Mouse (Mus musculus): ENCODE data around the gene Tbx21. TPM values are rescaled to one million over a fixed set of nuclear protein-coding genes. Genes with fewer than 3 reads are reported as not detected.
A peak's percentile ranks its signal among the peaks of the same experiment; 100 is the strongest.

Tbx21 gene
- polyA plus RNA-seq, 1 experiment from 2014 or later, result not detected

DNA sequence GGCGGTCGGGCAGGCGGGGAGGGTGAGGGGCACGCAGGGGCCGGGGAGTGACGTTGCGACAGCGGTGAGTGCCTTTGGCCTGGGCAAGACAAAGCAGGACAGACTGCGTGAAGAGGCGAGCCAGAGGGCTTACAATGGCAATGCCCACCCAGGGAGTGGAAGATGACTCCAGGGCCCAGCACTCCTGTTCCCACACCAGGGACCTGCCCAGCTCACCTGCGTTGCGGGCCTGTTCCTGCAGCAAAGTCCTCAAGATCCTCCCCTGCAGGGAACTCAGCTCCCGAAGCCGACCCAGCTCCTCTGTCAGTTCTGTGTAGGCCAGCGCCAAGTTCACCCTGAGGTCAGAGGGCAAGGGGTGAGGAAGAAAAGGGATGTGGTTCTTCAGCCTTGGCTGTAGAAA lies 24.1 kb upstream of the Tbx21 start:
- peak overlapping the region; percentile 77 for H3K4me2 ChIP-seq (replicated peaks; ENCODE audit: low read depth, low read length)
- peaks cover 5% of the 10 kb centered on the region; the same call in 1 of the 2 replicates for H3K36me3 ChIP-seq (ENCODE audit: control insufficient read depth, insufficient read depth, low read length)
- 0 out of 2 replicates have a peak, but pooled peaks cover 8% of the 10 kb centered on the region for H3K27me3 ChIP-seq (ENCODE audit: control insufficient read depth, insufficient read depth, low read length)
- peaks cover 12% of the 10 kb centered on the region for H3K4me1 ChIP-seq (ENCODE audit: control insufficient read depth, insufficient read depth, low read length)
- H3K4me3 ChIP-seq (ENCODE audit: low read length), result peak overlapping the region; percentile 35
- no peak; the same call in 1 of the 2 replicates for ATAC-seq (ENCODE audit: low FRiP score, low TSS enrichment)
- H3K9ac ChIP-seq (ENCODE audit: low read depth, low read length), result peak overlapping the region; percentile 58; the same call in 1 of the 2 replicates
- H3K27ac ChIP-seq (ENCODE audit: low read depth, low read length), result no peak overlapping the region
- 13% methylated on average over 11 of the region's 15 CpGs for WGBS
- H3K9me3 ChIP-seq (ENCODE audit: control insufficient read depth, low read length), result no peaks in the 10 kb centered on the region

DNA sequence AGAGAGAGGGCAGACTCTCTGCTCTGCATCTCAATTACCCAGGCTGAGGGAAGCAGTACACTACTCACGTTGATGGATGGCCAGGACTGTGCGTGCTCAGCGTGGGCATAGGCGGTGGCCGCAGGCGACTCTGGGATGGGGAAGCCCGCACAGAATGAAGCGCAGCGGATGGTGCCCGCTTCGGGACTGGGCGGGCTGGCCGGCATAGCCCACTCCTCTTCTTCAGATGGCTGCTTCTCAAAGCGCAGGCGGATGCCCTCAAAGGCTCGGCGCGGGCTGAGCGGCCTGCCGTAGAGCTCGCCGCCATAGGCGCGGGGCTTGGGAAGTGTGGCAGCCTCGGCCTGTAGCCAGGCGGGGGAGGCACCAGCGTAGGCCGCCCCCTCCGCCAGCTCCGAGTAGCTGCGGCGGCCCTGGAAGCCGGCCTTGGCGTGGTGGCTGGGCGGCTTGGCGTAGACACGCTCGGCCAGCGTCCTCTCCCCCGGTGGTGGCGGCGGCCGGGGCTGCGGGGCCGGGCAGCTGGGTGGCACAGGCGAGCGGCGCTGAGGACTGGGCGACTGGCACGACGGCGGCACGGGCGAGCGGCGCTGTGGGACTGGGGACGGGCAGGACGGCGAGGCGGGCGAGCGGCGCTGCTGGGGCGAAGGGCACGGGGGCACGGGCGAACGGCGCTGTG lies 23.6 kb upstream of the Tbx21 start:
- peak overlapping the region; percentile 35 for H3K4me3 ChIP-seq (ENCODE audit: low read length)
- 17% methylated on average over 69 of the region's 69 CpGs for WGBS
- peak; percentile 56; the same call in 1 of the 2 replicates for ATAC-seq (ENCODE audit: low FRiP score, low TSS enrichment)
- H3K27me3 ChIP-seq (ENCODE audit: control insufficient read depth, insufficient read depth, low read length), result 0 out of 2 replicates have a peak, but pooled peaks cover 8% of the 10 kb centered on the region
- H3K4me1 ChIP-seq (ENCODE audit: control insufficient read depth, insufficient read depth, low read length), result peaks cover 12% of the 10 kb centered on the region
- peak overlapping the region; percentile 77 for H3K4me2 ChIP-seq (replicated peaks; ENCODE audit: low read depth, low read length)
- no peaks in the 10 kb centered on the region for H3K9me3 ChIP-seq (ENCODE audit: control insufficient read depth, low read length)
- peak overlapping the region; percentile 58 for H3K9ac ChIP-seq (ENCODE audit: low read depth, low read length)
- no peak overlapping the region for H3K27ac ChIP-seq (ENCODE audit: low read depth, low read length)
- peaks cover 5% of the 10 kb centered on the region; the same call in 1 of the 2 replicates for H3K36me3 ChIP-seq (ENCODE audit: control insufficient read depth, insufficient read depth, low read length)

GRCm38 (mm10) chr11:97133270-97133669 lies 18.1 kb upstream of the Tbx21 start:
- WGBS, result 41% methylated on average over 5 of the region's 5 CpGs
- H3K4me2 ChIP-seq (replicated peaks; ENCODE audit: low read depth, low read length), result no peak overlapping the region
- H3K27me3 ChIP-seq (ENCODE audit: control insufficient read depth, insufficient read depth, low read length), result no peaks in the 10 kb centered on the region
- H3K4me1 ChIP-seq (ENCODE audit: control insufficient read depth, insufficient read depth, low read length), result peaks cover 3% of the 10 kb centered on the region; the same call in 1 of the 2 replicates
- ATAC-seq (ENCODE audit: low FRiP score, low TSS enrichment), result no peak
- H3K36me3 ChIP-seq (ENCODE audit: control insufficient read depth, insufficient read depth, low read length), result peaks cover 5% of the 10 kb centered on the region; the same call in 1 of the 2 replicates
- no peak overlapping the region for H3K9ac ChIP-seq (ENCODE audit: low read depth, low read length)
- H3K9me3 ChIP-seq (ENCODE audit: control insufficient read depth, low read length), result no peaks in the 10 kb centered on the region
- H3K27ac ChIP-seq (ENCODE audit: low read depth, low read length), result no peak overlapping the region
- H3K4me3 ChIP-seq (ENCODE audit: low read length), result no peak overlapping the region

DNA sequence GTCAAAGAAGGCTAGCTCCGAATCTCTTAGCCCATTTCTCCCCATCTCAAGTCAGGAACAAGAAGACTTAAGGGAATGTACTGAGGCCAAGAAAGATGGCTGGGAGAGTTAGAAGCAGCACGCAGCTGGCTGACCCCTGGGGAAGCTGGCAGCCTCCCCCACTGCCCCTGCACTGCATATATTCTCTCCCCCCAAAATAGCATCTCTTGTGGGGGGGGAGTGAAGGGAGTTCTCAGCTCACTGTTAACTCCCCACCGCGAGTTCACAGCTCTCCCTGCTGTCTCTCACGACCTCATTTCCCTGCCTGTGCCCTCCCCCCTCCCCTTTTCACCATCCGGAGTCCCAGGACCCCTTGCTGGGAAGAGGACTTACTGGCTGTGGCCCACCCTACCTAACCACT lies 17.1 kb upstream of the Tbx21 start:
- no peaks in the 10 kb centered on the region for H3K9me3 ChIP-seq (ENCODE audit: control insufficient read depth, low read length)
- H3K4me3 ChIP-seq (ENCODE audit: low read length), result no peak overlapping the region
- WGBS, result 21% methylated on average over 6 of the region's 6 CpGs
- H3K4me2 ChIP-seq (replicated peaks; ENCODE audit: low read depth, low read length), result no peak overlapping the region
- H3K27me3 ChIP-seq (ENCODE audit: control insufficient read depth, insufficient read depth, low read length), result no peaks in the 10 kb centered on the region
- H3K27ac ChIP-seq (ENCODE audit: low read depth, low read length), result no peak overlapping the region
- 0 out of 2 replicates have a peak, but pooled peaks cover 5% of the 10 kb centered on the region for H3K36me3 ChIP-seq (ENCODE audit: control insufficient read depth, insufficient read depth, low read length)
- no peak for ATAC-seq (ENCODE audit: low FRiP score, low TSS enrichment)
- H3K4me1 ChIP-seq (ENCODE audit: control insufficient read depth, insufficient read depth, low read length), result no peaks in the 10 kb centered on the region
- H3K9ac ChIP-seq (ENCODE audit: low read depth, low read length), result no peak overlapping the region

DNA sequence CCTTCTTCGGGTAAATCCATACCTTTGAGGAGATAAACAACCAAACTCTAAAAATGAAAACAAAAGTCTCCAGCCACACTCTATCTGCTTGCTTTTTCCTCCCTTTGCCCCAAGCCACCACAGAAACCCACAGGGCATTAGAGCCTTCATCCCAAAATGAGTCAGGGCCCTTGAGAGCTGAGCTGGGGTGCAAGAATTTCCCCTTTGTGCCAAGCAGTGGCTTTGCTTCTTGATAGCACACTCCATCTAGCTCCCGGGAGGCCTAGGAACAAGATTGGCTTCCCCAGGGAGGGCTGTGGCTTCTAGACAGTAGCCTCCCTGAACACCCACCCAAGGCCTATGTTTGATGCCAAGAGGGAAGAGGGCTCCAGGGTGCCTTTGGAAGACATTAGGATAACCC lies 16.6 kb upstream of the Tbx21 start:
- ATAC-seq (ENCODE audit: low FRiP score, low TSS enrichment), result no peak
- Histone ChIP-seq H3K27me3 (ENCODE audit: control insufficient read depth, insufficient read depth, low read length) (no peaks in the 10 kb centered on the region), H3K9ac (ENCODE audit: low read depth, low read length) (no peak overlapping the region), H3K4me2 (replicated peaks; ENCODE audit: low read depth, low read length) (no peak overlapping the region), H3K36me3 (ENCODE audit: control insufficient read depth, insufficient read depth, low read length) (0 out of 2 replicates have a peak, but pooled peaks cover 4% of the 10 kb centered on the region), H3K27ac (ENCODE audit: low read depth, low read length) (no peak overlapping the region), H3K4me3 (ENCODE audit: low read length) (no peak overlapping the region), H3K9me3 (ENCODE audit: control insufficient read depth, low read length) (no peaks in the 10 kb centered on the region), H3K4me1 (ENCODE audit: control insufficient read depth, insufficient read depth, low read length) (no peaks in the 10 kb centered on the region; the same call in 1 of the 2 replicates)
- WGBS, result 77% methylated on average over 2 of the region's 2 CpGs

- no peaks in the 10 kb centered on the region; the same call in 1 of the 2 replicates for H3K4me1 ChIP-seq (ENCODE audit: control insufficient read depth, insufficient read depth, low read length)
- no peak overlapping the region for H3K27ac ChIP-seq (ENCODE audit: low read depth, low read length)
- no peaks in the 10 kb centered on the region for H3K9me3 ChIP-seq (ENCODE audit: control insufficient read depth, low read length)
- no peaks in the 10 kb centered on the region for H3K36me3 ChIP-seq (ENCODE audit: control insufficient read depth, insufficient read depth, low read length)
- H3K4me3 ChIP-seq (ENCODE audit: low read length), result no peak overlapping the region
- H3K9ac ChIP-seq (ENCODE audit: low read depth, low read length), result no peak overlapping the region
- 77% methylated on average over 7 of the region's 7 CpGs for WGBS
- H3K27me3 ChIP-seq (ENCODE audit: control insufficient read depth, insufficient read depth, low read length), result no peaks in the 10 kb centered on the region
- ATAC-seq (ENCODE audit: low FRiP score, low TSS enrichment), result no peak
- H3K4me2 ChIP-seq (replicated peaks; ENCODE audit: low read depth, low read length), result no peak overlapping the region
Observed at GRCm38 (mm10) chr11:97130318-97130717, 15.2 kb upstream of the Tbx21 start.

- H3K9me3 ChIP-seq (ENCODE audit: control insufficient read depth, low read length), result no peaks in the 10 kb centered on the region
- H3K4me1 ChIP-seq (ENCODE audit: control insufficient read depth, insufficient read depth, low read length), result no peaks in the 10 kb centered on the region; the same call in 1 of the 2 replicates
- H3K36me3 ChIP-seq (ENCODE audit: control insufficient read depth, insufficient read depth, low read length), result no peaks in the 10 kb centered on the region
- 63% methylated on average over 3 of the region's 3 CpGs for WGBS
- H3K4me2 ChIP-seq (replicated peaks; ENCODE audit: low read depth, low read length), result no peak overlapping the region
- H3K9ac ChIP-seq (ENCODE audit: low read depth, low read length), result no peak overlapping the region
- H3K4me3 ChIP-seq (ENCODE audit: low read length), result no peak overlapping the region
- no peak for ATAC-seq (ENCODE audit: low FRiP score, low TSS enrichment)
- H3K27me3 ChIP-seq (ENCODE audit: control insufficient read depth, insufficient read depth, low read length), result no peaks in the 10 kb centered on the region
- no peak overlapping the region for H3K27ac ChIP-seq (ENCODE audit: low read depth, low read length)
Observed at GRCm38 (mm10) chr11:97128956-97129355, 13.8 kb upstream of the Tbx21 start.

GRCm38 (mm10) chr11:97127470-97128223 lies 12.5 kb upstream of the Tbx21 start:
- 14% methylated on average over 19 of the region's 19 CpGs for WGBS
- peak overlapping the region; percentile 87 for H3K4me2 ChIP-seq (replicated peaks; ENCODE audit: low read depth, low read length)
- H3K27ac ChIP-seq (ENCODE audit: low read depth, low read length), result no peak overlapping the region

More at GRCm38 (mm10) chr11:97127470-97128223, 12.5 kb upstream of the Tbx21 start:
- Histone ChIP-seq H3K9ac (ENCODE audit: low read depth, low read length) (0 out of 2 replicates have a peak overlapping the region, but pooled peaks have one; percentile 48), H3K4me3 (ENCODE audit: low read length) (peak overlapping the region; percentile 47), H3K36me3 (ENCODE audit: control insufficient read depth, insufficient read depth, low read length) (no peaks in the 10 kb centered on the region), H3K27me3 (ENCODE audit: control insufficient read depth, insufficient read depth, low read length) (no peaks in the 10 kb centered on the region), H3K9me3 (ENCODE audit: control insufficient read depth, low read length) (no peaks in the 10 kb centered on the region), H3K4me1 (ENCODE audit: control insufficient read depth, insufficient read depth, low read length) (no peaks in the 10 kb centered on the region; the same call in 1 of the 2 replicates)
- ATAC-seq (ENCODE audit: low FRiP score, low TSS enrichment), result no peak

All from kidney, embryonic 14.5 days (tissue).